Mouse (Mus musculus): ENCODE measurements around the gene Pak7. TPM values are rescaled to one million over a fixed set of nuclear protein-coding genes. Genes with fewer than 3 reads are reported as not detected.

The Pak7 gene
- polyA plus RNA-seq, 1 experiment from 2014 or later, result 1.6 TPM

- no peaks in the 10 kb centered on the region for H3K4me1 ChIP-seq (ENCODE audit: control insufficient read depth, insufficient read depth, low read length)
- H3K4me2 ChIP-seq (ENCODE audit: low read depth, low read length), result no peak overlapping the region
- 40% methylated on average over 4 of the region's 4 CpGs for WGBS
- H3K9me3 ChIP-seq (replicated peaks; ENCODE audit: control insufficient read depth, low read length), result no peaks in the 10 kb centered on the region
- H3K27me3 ChIP-seq (ENCODE audit: control insufficient read depth, insufficient read depth, low read length), result no peaks in the 10 kb centered on the region
- no peak overlapping the region for H3K9ac ChIP-seq (ENCODE audit: low read length)
- H3K36me3 ChIP-seq (ENCODE audit: control insufficient read depth, insufficient read depth, low read length), result no peaks in the 10 kb centered on the region
- no peak overlapping the region for H3K4me3 ChIP-seq (replicated peaks; ENCODE audit: low read length)
- no peak overlapping the region for H3K27ac ChIP-seq (ENCODE audit: low read length)
- no peak for ATAC-seq (ENCODE audit: insufficient read depth, low FRiP score)
These were observed 248.4 kb downstream of the Pak7 start for GRCm38 (mm10) chr2:136139159-136140069.

GRCm38 (mm10) chr2:136138451-136138850 is 249.3 kb downstream of the Pak7 start:
- Histone ChIP-seq H3K9me3 (replicated peaks; ENCODE audit: control insufficient read depth, low read length) (no peaks in the 10 kb centered on the region), H3K27ac (ENCODE audit: low read length) (no peak overlapping the region), H3K36me3 (ENCODE audit: control insufficient read depth, insufficient read depth, low read length) (no peaks in the 10 kb centered on the region), H3K4me3 (replicated peaks; ENCODE audit: low read length) (no peak overlapping the region), H3K4me2 (ENCODE audit: low read depth, low read length) (no peak overlapping the region), H3K9ac (ENCODE audit: low read length) (no peak overlapping the region), H3K4me1 (ENCODE audit: control insufficient read depth, insufficient read depth, low read length) (no peaks in the 10 kb centered on the region), H3K27me3 (ENCODE audit: control insufficient read depth, insufficient read depth, low read length) (no peaks in the 10 kb centered on the region)
- no peak for ATAC-seq (ENCODE audit: insufficient read depth, low FRiP score)

GRCm38 (mm10) chr2:136121867-136122266 is 265.9 kb downstream of the Pak7 start:
- no peaks in the 10 kb centered on the region for H3K4me1 ChIP-seq (ENCODE audit: control insufficient read depth, insufficient read depth, low read length)
- H3K9ac ChIP-seq (ENCODE audit: low read length), result no peak overlapping the region
- H3K36me3 ChIP-seq (ENCODE audit: control insufficient read depth, insufficient read depth, low read length), result no peaks in the 10 kb centered on the region
- no peaks in the 10 kb centered on the region for H3K9me3 ChIP-seq (replicated peaks; ENCODE audit: control insufficient read depth, low read length)
- no peak overlapping the region for H3K27ac ChIP-seq (ENCODE audit: low read length)
- H3K27me3 ChIP-seq (ENCODE audit: control insufficient read depth, insufficient read depth, low read length), result no peaks in the 10 kb centered on the region
- H3K4me2 ChIP-seq (ENCODE audit: low read depth, low read length), result no peak overlapping the region
- no peak overlapping the region for H3K4me3 ChIP-seq (replicated peaks; ENCODE audit: low read length)
- 18% methylated on average over 6 of the region's 6 CpGs for WGBS
- no peak for ATAC-seq (ENCODE audit: insufficient read depth, low FRiP score)

GRCm38 (mm10) chr2:136118006-136118405 is 269.8 kb downstream of the Pak7 start:
- Histone ChIP-seq H3K4me1 (ENCODE audit: control insufficient read depth, insufficient read depth, low read length) (no peaks in the 10 kb centered on the region), H3K4me3 (replicated peaks; ENCODE audit: low read length) (no peak overlapping the region), H3K4me2 (ENCODE audit: low read depth, low read length) (no peak overlapping the region), H3K9ac (ENCODE audit: low read length) (no peak overlapping the region), H3K27ac (ENCODE audit: low read length) (no peak overlapping the region), H3K9me3 (replicated peaks; ENCODE audit: control insufficient read depth, low read length) (no peaks in the 10 kb centered on the region), H3K27me3 (ENCODE audit: control insufficient read depth, insufficient read depth, low read length) (no peaks in the 10 kb centered on the region), H3K36me3 (ENCODE audit: control insufficient read depth, insufficient read depth, low read length) (no peaks in the 10 kb centered on the region)
- no peak for ATAC-seq (ENCODE audit: insufficient read depth, low FRiP score)
- WGBS, result 93% methylated on average over 2 of the region's 2 CpGs

GRCm38 (mm10) chr2:136113374-136113773 is 274.4 kb downstream of the Pak7 start:
- H3K4me1 ChIP-seq (ENCODE audit: control insufficient read depth, insufficient read depth, low read length), result no peaks in the 10 kb centered on the region
- no peaks in the 10 kb centered on the region for H3K27me3 ChIP-seq (ENCODE audit: control insufficient read depth, insufficient read depth, low read length)
- no peaks in the 10 kb centered on the region for H3K9me3 ChIP-seq (replicated peaks; ENCODE audit: control insufficient read depth, low read length)
- H3K27ac ChIP-seq (ENCODE audit: low read length), result no peak overlapping the region
- no peak for ATAC-seq (ENCODE audit: insufficient read depth, low FRiP score)
- WGBS, result 81% methylated on average over 6 of the region's 6 CpGs
- no peak overlapping the region for H3K9ac ChIP-seq (ENCODE audit: low read length)
- H3K4me2 ChIP-seq (ENCODE audit: low read depth, low read length), result no peak overlapping the region
- no peak overlapping the region for H3K4me3 ChIP-seq (replicated peaks; ENCODE audit: low read length)
- H3K36me3 ChIP-seq (ENCODE audit: control insufficient read depth, insufficient read depth, low read length), result no peaks in the 10 kb centered on the region

GRCm38 (mm10) chr2:136109038-136109363 is 278.8 kb downstream of the Pak7 start:
- WGBS, result 20% methylated on average over 2 of the region's 2 CpGs
- H3K4me3 ChIP-seq (replicated peaks; ENCODE audit: low read length), result no peak overlapping the region
- H3K27me3 ChIP-seq (ENCODE audit: control insufficient read depth, insufficient read depth, low read length), result no peaks in the 10 kb centered on the region
- ATAC-seq (ENCODE audit: insufficient read depth, low FRiP score), result no peak
- no peak overlapping the region for H3K27ac ChIP-seq (ENCODE audit: low read length)
- no peaks in the 10 kb centered on the region for H3K9me3 ChIP-seq (replicated peaks; ENCODE audit: control insufficient read depth, low read length)
- H3K4me1 ChIP-seq (ENCODE audit: control insufficient read depth, insufficient read depth, low read length), result no peaks in the 10 kb centered on the region
- no peak overlapping the region for H3K4me2 ChIP-seq (ENCODE audit: low read depth, low read length)
- H3K36me3 ChIP-seq (ENCODE audit: control insufficient read depth, insufficient read depth, low read length), result no peaks in the 10 kb centered on the region
- no peak overlapping the region for H3K9ac ChIP-seq (ENCODE audit: low read length)

GRCm38 (mm10) chr2:136108124-136109037 is 279.4 kb downstream of the Pak7 start:
- H3K9me3 ChIP-seq (replicated peaks; ENCODE audit: control insufficient read depth, low read length), result no peaks in the 10 kb centered on the region
- no peaks in the 10 kb centered on the region for H3K27me3 ChIP-seq (ENCODE audit: control insufficient read depth, insufficient read depth, low read length)
- no peaks in the 10 kb centered on the region for H3K36me3 ChIP-seq (ENCODE audit: control insufficient read depth, insufficient read depth, low read length)
- no peak overlapping the region for H3K4me2 ChIP-seq (ENCODE audit: low read depth, low read length)
- no peak for ATAC-seq (ENCODE audit: insufficient read depth, low FRiP score)
- H3K9ac ChIP-seq (ENCODE audit: low read length), result no peak overlapping the region
- no peak overlapping the region for H3K27ac ChIP-seq (ENCODE audit: low read length)
- 42% methylated on average over 6 of the region's 6 CpGs for WGBS
- H3K4me1 ChIP-seq (ENCODE audit: control insufficient read depth, insufficient read depth, low read length), result no peaks in the 10 kb centered on the region
- no peak overlapping the region for H3K4me3 ChIP-seq (replicated peaks; ENCODE audit: low read length)

- no peak overlapping the region for H3K4me3 ChIP-seq (replicated peaks; ENCODE audit: low read length)
- H3K4me1 ChIP-seq (ENCODE audit: control insufficient read depth, insufficient read depth, low read length), result no peaks in the 10 kb centered on the region
- no peaks in the 10 kb centered on the region for H3K9me3 ChIP-seq (replicated peaks; ENCODE audit: control insufficient read depth, low read length)
- no peak overlapping the region for H3K4me2 ChIP-seq (ENCODE audit: low read depth, low read length)
- ATAC-seq (ENCODE audit: insufficient read depth, low FRiP score), result no peak
- H3K27me3 ChIP-seq (ENCODE audit: control insufficient read depth, insufficient read depth, low read length), result no peaks in the 10 kb centered on the region
- no peak overlapping the region for H3K9ac ChIP-seq (ENCODE audit: low read length)
- H3K27ac ChIP-seq (ENCODE audit: low read length), result no peak overlapping the region
- H3K36me3 ChIP-seq (ENCODE audit: control insufficient read depth, insufficient read depth, low read length), result no peaks in the 10 kb centered on the region
These were observed 280.2 kb downstream of the Pak7 start for GRCm38 (mm10) chr2:136107597-136107996.

GRCm38 (mm10) chr2:136097143-136097542 is 290.6 kb downstream of the Pak7 start:
- Histone ChIP-seq H3K4me2 (ENCODE audit: low read depth, low read length) (no peak overlapping the region), H3K4me3 (replicated peaks; ENCODE audit: low read length) (no peak overlapping the region), H3K9me3 (replicated peaks; ENCODE audit: control insufficient read depth, low read length) (no peaks in the 10 kb centered on the region), H3K9ac (ENCODE audit: low read length) (no peak overlapping the region), H3K27me3 (ENCODE audit: control insufficient read depth, insufficient read depth, low read length) (no peaks in the 10 kb centered on the region), H3K36me3 (ENCODE audit: control insufficient read depth, insufficient read depth, low read length) (no peaks in the 10 kb centered on the region), H3K27ac (ENCODE audit: low read length) (no peak overlapping the region), H3K4me1 (ENCODE audit: control insufficient read depth, insufficient read depth, low read length) (no peaks in the 10 kb centered on the region)
- WGBS, result 88% methylated on average over 3 of the region's 3 CpGs
- ATAC-seq (ENCODE audit: insufficient read depth, low FRiP score), result no peak

Data from stomach, embryonic 16.5 days (tissue).